Mouse (Mus musculus) stomach, postnatal 0 days (tissue): ENCODE results near the gene Insm1.

Experiments used
- CTCF ChIP-seq: IDR thresholded peaks from 2 replicates; pipeline ENCODE4 v1.5.1; 2016; ENCODE audit warnings: antibody characterized with exemption, low read depth, mild to moderate bottlenecking, moderate library complexity
- EP300 ChIP-seq: optimal IDR thresholded peaks from 2 replicates; pipeline ENCODE3; 2016; ENCODE audit warnings: antibody characterized with exemption

DNA sequence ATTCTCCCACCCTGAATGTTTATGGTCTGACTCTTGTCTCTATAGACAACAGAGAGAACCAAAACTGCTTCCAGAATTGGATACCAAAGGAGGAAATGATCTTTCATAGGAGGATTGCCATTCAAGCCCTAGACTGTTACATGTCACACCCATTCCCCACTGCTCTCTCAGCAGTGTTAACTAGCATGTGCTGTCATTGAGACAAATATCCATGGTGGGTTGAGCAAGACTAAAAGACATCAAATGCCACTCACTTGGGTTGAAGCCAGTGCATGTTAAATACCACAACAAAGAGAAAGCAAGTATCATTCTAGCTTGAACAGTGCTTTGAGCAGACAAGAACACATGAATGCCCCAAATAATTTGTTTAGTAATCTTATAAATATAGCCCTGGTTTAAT is 41.2 kb downstream of the Insm1 start:
- TF ChIP-seq CTCF, result no peak
- TF ChIP-seq EP300, result no peak
